12 mouse cellular contexts compared by ENCODE assay signal in genomic region chr1:59458886-59459285, GRCm38 (mm10). TPM values are rescaled to one million over a fixed set of nuclear protein-coding genes. Genes with fewer than 3 reads are reported as not detected.
DNase-seq lines count a peak whose midpoint lies in the region; ATAC-seq and TF ChIP-seq lines count a peak whose summit lies in the region.
"Had no signal": no experiment of that assay in that cellular context is flagged by ENCODE, and none has a peak within 500 bp of the region (broad histone marks: within the 10 kb centered on the region; RNA-seq: fewer than 3 reads in every experiment).

No protein-coding gene starts in this region.

- TF ChIP-seq CTCF in hindbrain, postnatal 0 days (IDR thresholded peaks at IDR 0.05; ENCODE audit: low read depth) = no peak

- ATAC-seq in midbrain, embryonic 13.5 days = no peak
- peak; percentile 55; the same call in 1 of the 2 replicates for ATAC-seq in hindbrain, postnatal 0 days
- ATAC-seq in CD4-positive, CD25-positive, alpha-beta regulatory T cell, adult 4 months = no peak
- ATAC-seq: Patski had no signal

- no peaks in the 10 kb centered on the region for H3K9me3 ChIP-seq in midbrain, embryonic 10.5 days (replicated peaks)
- H3K9me3 ChIP-seq in midbrain, embryonic 13.5 days = no peaks in the 10 kb centered on the region
- no peaks in the 10 kb centered on the region for H3K9me3 ChIP-seq in hindbrain, postnatal 0 days (ENCODE audit: low read length)

- DNase-seq in midbrain, embryonic 10.5 days (ENCODE audit: low spot score) = no peak
- peak; percentile 50 to 51 for DNase-seq in gastrocnemius, adult 8-10 months (ENCODE audit: low spot score in 2 of 2)
- peak; percentile 44 for DNase-seq in hindbrain, postnatal 0 days (ENCODE audit: low spot score)
- peak; percentile 76 for DNase-seq in skeletal muscle tissue, adult 2 months (ENCODE audit: low read depth, low spot score)
- no peak for DNase-seq in urinary bladder, postnatal 25 days (ENCODE audit: low spot score)
- no peak for DNase-seq in frontal cortex, adult 2 months (ENCODE audit: extremely low spot score in 1 of 2, low spot score in 1 of 2)
- DNase-seq: cerebellum, adult 9-11 months; kidney, adult 2 months had no signal

- H3K4me1 ChIP-seq in midbrain, embryonic 10.5 days = peaks cover 23% of the 10 kb centered on the region
- H3K4me1 ChIP-seq in midbrain, embryonic 13.5 days (replicated peaks) = peaks cover 12% of the 10 kb centered on the region
- H3K4me1 ChIP-seq in hindbrain, postnatal 0 days (ENCODE audit: insufficient read depth, low read length) = no peaks in the 10 kb centered on the region

- H3K4me2 ChIP-seq in midbrain, embryonic 13.5 days (replicated peaks) = no peak overlapping the region
- no peak overlapping the region for H3K4me2 ChIP-seq in hindbrain, postnatal 0 days (ENCODE audit: low read depth, low read length)

- peaks cover 35% of the 10 kb centered on the region for H3K27me3 ChIP-seq in midbrain, embryonic 10.5 days (ENCODE audit: low read depth, poor library complexity, severe bottlenecking)
- H3K27me3 ChIP-seq in midbrain, embryonic 13.5 days = no peaks in the 10 kb centered on the region
- no peaks in the 10 kb centered on the region for H3K27me3 ChIP-seq in hindbrain, postnatal 0 days (ENCODE audit: insufficient read depth, low read length)
- H3K27me3 ChIP-seq: Patski had no signal

- no peak overlapping the region for H3K9ac ChIP-seq in midbrain, embryonic 13.5 days (replicated peaks)
- no peak overlapping the region for H3K9ac ChIP-seq in hindbrain, postnatal 0 days (replicated peaks; ENCODE audit: low read length)

- H3K27ac ChIP-seq in midbrain, embryonic 10.5 days (replicated peaks) = peak overlapping the region; percentile 59; the same call in 1 of the 2 replicates
- H3K27ac ChIP-seq in midbrain, embryonic 13.5 days = no peak overlapping the region
- H3K27ac ChIP-seq in hindbrain, postnatal 0 days = no peak overlapping the region

- no peak overlapping the region for H3K4me3 ChIP-seq in midbrain, embryonic 10.5 days
- no peak overlapping the region for H3K4me3 ChIP-seq in midbrain, embryonic 13.5 days (replicated peaks)
- no peak overlapping the region for H3K4me3 ChIP-seq in hindbrain, postnatal 0 days (ENCODE audit: low read length)

- 30% methylated on average over 8 of the region's 8 CpGs for WGBS in midbrain, embryonic 10.5 days
- 20% methylated on average over 8 of the region's 8 CpGs for WGBS in midbrain, embryonic 13.5 days
- WGBS in hindbrain, postnatal 0 days = 14% methylated on average over 8 of the region's 8 CpGs

- no peaks in the 10 kb centered on the region for H3K36me3 ChIP-seq in midbrain, embryonic 10.5 days
- H3K36me3 ChIP-seq in midbrain, embryonic 13.5 days = no peaks in the 10 kb centered on the region
- no peaks in the 10 kb centered on the region for H3K36me3 ChIP-seq in hindbrain, postnatal 0 days (ENCODE audit: insufficient read depth, low read length)

RNA-seq across cellular contexts. Expression of gene Fzd7, which starts 23.3 kb away (rescaled TPM):
- 5.9 and 8.6 TPM in 2 replicates for polyA plus RNA-seq in midbrain, embryonic 10.5 days (2016; fragmentation: Nextera tagmentation; extraction: Ambion mirVana)
- polyA plus RNA-seq in midbrain, embryonic 13.5 days (2015; fragmentation: Nextera tagmentation; extraction: Ambion mirVana) = 2.7 and 4.0 TPM in 2 replicates
- 10 to 100 TPM; 34.5 to 48.6 (median 42.6) TPM for total RNA-seq in gastrocnemius, adult 8-10 months (2022)
- 17.2 and 19.9 TPM in 2 replicates for total RNA-seq in hindbrain, postnatal 0 days (2014; rRNA removed)
- polyA plus RNA-seq in hindbrain, postnatal 0 days (2015; fragmentation: Nextera tagmentation; extraction: Ambion mirVana) = 1.4 and 1.8 TPM in 2 replicates
- polyA plus RNA-seq in CD4-positive, CD25-positive, alpha-beta regulatory T cell, adult 4 months (2017; shearing (Covaris generic)) = not detected
- 3.6 and 4.8 TPM in 2 replicates for polyA plus RNA-seq in frontal cortex, adult 2 months (2012; rRNA removed)

RNA-seq across cellular contexts. Expression of gene Gm973, which starts 57.2 kb away (rescaled TPM):
- polyA plus RNA-seq in midbrain, embryonic 10.5 days (2016; fragmentation: Nextera tagmentation; extraction: Ambion mirVana) = 9.0 and 9.4 TPM in 2 replicates
- polyA plus RNA-seq in midbrain, embryonic 13.5 days (2015; fragmentation: Nextera tagmentation; extraction: Ambion mirVana) = 7.2 and 8.8 TPM in 2 replicates
- total RNA-seq in gastrocnemius, adult 8-10 months (2022) = 1 to 10 TPM in 2 of 4 experiments, under 1 TPM in 2; 0.56 to 1.8 (median 0.90) TPM
- total RNA-seq in hindbrain, postnatal 0 days (2014; rRNA removed) = 9.7 and 12.5 TPM in 2 replicates
- polyA plus RNA-seq in hindbrain, postnatal 0 days (2015; fragmentation: Nextera tagmentation; extraction: Ambion mirVana) = 11.9 and 13.9 TPM in 2 replicates
- 1 to 10 TPM; 1.1 to 2.2 TPM for polyA plus RNA-seq in CD4-positive, CD25-positive, alpha-beta regulatory T cell, adult 4 months (2017; shearing (Covaris generic))
- polyA plus RNA-seq in frontal cortex, adult 2 months (2012; rRNA removed) = 7.8 and 9.2 TPM in 2 replicates
- polyA plus RNA-seq: liver, embryonic 16.5 days had no signal

Comparison
In these comparisons a context has a peak if more than half of its experiments do, and no peak if none do; other contexts are left out.
1. DNase-seq: peak in gastrocnemius, adult 8-10 months (2 of 2), hindbrain, postnatal 0 days (single experiment) and skeletal muscle tissue, adult 2 months (single experiment); none in midbrain, embryonic 10.5 days (single experiment), urinary bladder, postnatal 25 days (single experiment) and frontal cortex, adult 2 months (0 of 2).